Mouse (Mus musculus): ENCODE measurements around the gene Zwilch. TPM values are rescaled to one million over a fixed set of nuclear protein-coding genes. Genes with fewer than 3 reads are reported as not detected.
"Not testable (repeated sequence)": the region's sequence is repeated elsewhere in the genome, so short reads cannot be mapped to it uniquely, and the experiment has no call there.

The Zwilch gene
- total RNA-seq, 2 experiments from 2014 or later = 5.9 to 12.8 TPM

GRCm38 (mm10) chr9:64178974-64179646 lies 6.2 kb upstream of the Zwilch start, which contains the start of gene Snapc5:
Gene Snapc5 (plus strand): TSS chr9:64179274.
- peak; percentile 92 for DNase-seq

- DNase-seq = no peak
These were observed 5.7 kb upstream of the Zwilch start for GRCm38 (mm10) chr9:64178610-64178973.

DNA sequence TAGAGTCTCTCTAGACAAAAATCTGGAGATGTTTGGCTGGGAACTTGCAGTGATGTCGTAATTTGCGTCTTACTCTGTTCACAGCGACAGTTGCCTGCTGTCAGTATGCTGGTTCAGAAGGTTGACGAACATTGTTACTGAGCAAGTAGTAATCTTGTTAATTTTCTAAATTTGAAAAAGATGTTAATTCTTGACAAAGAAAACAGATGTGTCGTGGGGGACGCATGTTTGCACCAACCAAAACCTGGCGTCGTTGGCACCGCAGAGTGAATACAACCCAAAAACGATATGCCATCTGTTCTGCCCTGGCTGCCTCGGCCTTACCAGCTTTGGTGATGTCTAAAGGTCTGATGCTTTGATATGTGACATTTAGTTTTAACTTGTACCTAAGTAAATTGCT lies 2.5 kb upstream of the Zwilch start:
- DNase-seq = no peak

DNA sequence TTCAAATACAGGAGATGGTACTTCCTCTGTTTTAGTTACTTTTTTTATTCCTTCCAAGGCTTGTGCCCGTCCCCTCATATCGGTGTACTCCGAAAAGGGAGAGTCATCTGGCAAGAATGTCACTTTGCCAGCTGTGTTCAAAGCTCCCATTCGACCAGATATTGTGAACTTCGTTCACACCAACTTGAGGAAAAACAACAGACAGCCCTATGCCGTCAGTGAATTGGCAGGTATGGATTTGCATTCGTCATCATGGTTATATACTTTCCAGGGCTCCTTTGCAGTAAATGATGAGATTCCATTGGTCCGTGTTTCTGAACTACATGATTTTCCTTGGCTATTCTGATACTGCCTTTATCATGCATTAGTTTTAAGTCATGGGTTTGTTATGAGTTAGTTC lies 1.9 kb upstream of the Zwilch start:
- no peak for DNase-seq

DNA sequence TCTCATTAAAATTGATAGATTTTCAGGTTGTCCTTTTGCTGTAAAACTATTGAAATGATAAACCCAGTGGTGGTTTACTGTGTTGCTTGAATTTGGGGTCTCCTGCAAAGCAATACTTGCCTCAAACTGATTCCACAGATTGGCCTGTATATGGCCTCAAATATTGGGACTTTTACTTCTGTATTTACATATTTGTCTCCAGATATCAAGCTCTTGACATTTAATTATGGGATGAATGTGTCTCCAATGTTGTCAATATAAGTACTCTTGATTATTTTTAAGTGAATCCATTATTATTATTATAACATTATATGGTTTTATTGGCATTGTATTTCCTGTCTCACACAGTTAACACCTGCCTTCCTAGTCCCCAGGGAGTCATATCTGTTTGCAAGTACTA lies 1.4 kb upstream of the Zwilch start:
- no peak for DNase-seq

DNA sequence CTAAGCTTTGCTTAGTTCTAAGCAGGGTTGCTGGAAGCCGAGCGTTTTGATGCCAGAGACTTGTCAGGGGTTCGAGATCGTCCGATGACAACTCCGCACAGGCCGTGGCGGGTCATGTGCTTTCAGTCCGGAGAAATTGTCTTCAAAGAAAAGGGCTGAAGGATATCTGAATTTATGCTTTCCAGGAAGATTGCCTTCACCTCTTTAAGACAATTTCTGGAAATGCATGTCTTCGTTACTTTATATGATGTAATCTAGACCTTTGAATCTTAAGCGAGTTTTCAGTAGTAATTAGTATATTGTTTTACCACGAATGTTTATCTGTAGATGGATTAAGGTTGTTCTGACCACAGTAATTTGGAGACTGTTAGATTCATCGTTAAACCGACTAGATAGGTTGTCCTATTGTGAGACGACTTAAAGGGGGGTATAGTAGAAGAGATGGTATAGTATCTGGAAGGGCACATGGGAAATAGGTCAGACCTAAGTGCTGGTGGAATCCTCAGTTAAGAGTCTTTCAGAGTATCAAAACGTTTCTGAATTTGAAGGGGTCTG lies 839 bp upstream of the Zwilch start:
- no peak for DNase-seq

- DNase-seq = no peak
These were observed 624 bp downstream of the Zwilch start for GRCm38 (mm10) chr9:64172145-64172815.

DNA sequence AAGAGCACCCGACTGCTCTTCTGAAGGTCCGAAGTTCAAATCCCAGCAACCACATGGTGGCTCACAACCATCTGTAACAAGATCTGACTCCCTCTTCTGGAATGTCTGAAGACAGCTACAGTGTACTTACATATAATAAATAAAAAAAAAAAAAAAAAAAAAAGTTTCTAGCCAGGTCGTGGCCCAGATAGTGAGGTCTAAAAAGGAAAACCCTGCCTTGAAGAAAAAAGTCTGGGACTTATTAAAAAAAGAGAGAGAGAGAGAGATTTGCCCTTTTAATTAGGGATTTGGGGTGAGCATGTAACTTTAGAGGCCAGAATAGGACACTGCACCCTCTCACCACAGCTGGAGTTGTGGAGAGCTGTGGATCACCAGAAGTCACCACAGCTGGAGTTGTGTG lies 2.9 kb downstream of the Zwilch start:
- DNase-seq = not testable (repeated sequence)

DNA sequence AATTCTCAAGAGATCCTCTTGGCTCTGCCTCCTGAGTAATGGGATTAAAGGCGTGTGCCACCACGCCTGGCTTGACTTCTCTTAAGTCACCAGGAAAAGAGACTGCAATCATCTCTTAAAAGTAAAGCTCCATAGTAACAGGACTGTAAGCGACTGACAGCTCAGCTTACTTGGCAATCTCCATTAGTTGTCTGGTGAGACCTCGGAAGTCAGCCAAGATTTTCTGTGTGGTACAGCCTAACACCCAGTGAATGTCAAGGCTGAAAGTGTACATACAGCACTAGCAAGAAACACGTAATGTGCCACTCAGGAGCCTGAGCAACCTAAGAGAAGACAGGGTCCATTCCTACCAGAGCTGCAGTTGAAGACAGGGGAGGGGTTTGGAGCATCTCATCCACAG lies 12.4 kb downstream of the Zwilch start:
- peak; percentile 56 for DNase-seq

DNA sequence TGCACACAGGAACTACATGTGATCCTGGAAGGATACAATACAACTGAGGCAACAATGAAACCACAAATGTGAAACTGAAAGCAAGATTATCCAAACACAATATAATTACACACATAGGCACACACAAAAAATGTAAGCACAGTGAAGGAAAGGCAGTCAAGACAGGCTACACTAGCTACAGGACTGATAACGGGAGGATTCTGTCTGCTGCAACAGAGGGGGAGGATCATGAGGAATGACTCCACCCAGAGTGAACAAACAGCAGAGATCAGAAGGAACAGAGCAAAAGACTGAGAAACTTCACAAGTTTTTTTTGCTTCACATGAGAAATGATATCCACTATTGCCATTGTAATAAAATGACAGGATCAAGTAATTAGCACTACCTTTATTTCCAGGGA lies 16.3 kb downstream of the Zwilch start:
- DNase-seq = no peak

DNA sequence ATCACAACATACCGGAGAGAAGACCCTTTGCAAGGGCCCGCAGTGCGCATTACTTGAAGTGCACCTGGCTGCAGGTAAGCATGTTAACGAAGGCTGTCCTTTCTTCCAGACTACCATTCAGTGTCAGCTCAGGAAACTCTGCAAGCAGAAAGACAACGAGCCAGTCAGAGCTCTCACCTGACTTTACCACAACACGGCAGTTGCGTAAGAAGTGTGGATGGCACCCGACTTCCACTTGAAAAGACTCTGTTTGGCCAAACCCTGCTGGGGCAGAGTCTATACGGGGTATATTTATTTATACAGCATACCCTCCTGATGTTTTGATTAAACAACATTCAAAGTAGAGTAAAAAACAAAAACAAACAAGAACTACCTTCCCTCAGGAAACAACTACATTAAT lies 33.0 kb downstream of the Zwilch start:
- no peak for DNase-seq

DNA sequence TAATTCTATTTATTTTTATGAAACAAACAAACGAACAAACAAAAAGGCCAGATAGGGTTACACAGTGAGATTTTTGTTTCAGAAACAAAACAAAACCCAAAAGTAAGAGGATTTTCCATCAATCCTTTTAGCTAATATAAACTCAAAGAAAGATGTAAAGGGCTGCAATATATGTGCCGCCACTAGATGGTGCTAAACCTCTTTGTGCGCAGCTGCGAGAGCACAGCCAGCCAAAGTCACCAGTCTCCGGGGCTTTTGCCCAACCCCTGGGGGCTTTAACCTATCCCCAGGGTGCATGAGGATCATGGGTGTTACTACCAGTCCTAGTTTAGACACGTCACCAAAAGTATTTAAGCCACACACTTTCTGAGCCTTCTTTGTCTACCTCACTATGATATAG lies 34.0 kb downstream of the Zwilch start:
- DNase-seq = peak; percentile 66

DNA sequence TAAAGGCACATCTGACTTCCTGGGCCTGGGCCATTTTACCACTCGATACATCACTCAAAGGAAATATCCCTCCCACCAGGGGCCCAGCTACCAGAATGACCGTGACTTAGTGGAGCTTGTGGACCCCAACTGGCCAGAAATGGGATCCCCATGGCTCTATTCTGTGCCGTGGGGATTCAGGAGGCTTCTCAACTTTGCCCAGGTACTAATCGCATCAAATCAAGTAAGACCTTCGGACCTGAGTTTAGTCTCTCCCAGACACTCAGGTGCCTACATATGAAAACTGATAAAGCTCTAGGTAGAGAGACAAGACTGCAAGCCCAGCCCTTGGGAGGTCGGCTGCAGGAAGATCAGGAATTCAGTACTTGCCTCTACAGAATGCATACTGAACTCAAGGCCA lies 41.3 kb downstream of the Zwilch start:
- no peak for DNase-seq

DNA sequence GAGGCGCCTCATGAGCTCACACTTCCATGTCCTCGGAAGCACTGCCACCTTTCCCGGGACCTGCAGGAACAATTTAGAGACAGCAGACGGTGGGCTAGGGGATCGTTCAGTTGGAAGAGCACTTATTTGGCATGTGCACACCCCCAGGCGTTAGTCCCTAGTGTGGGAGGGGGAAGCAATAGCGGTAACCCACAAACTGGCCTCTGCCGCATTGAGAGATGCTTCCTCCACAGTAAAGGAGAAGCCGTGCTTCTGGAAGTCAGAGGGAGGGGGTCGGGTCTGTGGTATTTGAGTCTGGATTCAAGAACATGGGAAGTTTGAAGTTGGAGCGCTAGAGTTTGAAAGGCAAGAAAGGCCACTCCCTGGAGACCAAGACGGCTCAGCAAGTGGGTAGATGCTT lies 46.8 kb downstream of the Zwilch start:
- no peak for DNase-seq

- DNase-seq = no peak
These were observed 47.6 kb downstream of the Zwilch start for GRCm38 (mm10) chr9:64125307-64125706.

GRCm38 (mm10) chr9:64124846-64125245 lies 48.1 kb downstream of the Zwilch start:
- not testable (repeated sequence) for DNase-seq

DNA sequence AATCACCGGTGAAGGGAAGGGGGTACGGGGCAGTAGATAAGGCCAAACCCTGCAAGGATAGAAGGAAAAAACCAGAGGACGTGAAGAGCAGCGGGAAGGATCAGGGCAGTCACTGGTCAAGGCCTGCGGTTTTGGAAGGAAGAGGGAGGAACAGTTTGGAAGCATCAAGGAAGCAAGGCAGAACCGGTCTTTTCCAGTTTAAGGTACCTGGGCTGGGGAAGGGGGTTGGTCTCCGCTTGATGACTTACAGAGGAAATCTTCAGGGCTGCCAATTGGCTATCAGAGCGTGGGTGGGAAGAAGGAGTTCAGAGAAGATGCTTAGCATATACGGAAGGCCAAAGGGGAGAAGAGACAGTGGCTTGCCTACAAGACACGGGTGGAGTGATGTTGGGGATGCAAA lies 50.3 kb downstream of the Zwilch start:
- no peak for DNase-seq

DNA sequence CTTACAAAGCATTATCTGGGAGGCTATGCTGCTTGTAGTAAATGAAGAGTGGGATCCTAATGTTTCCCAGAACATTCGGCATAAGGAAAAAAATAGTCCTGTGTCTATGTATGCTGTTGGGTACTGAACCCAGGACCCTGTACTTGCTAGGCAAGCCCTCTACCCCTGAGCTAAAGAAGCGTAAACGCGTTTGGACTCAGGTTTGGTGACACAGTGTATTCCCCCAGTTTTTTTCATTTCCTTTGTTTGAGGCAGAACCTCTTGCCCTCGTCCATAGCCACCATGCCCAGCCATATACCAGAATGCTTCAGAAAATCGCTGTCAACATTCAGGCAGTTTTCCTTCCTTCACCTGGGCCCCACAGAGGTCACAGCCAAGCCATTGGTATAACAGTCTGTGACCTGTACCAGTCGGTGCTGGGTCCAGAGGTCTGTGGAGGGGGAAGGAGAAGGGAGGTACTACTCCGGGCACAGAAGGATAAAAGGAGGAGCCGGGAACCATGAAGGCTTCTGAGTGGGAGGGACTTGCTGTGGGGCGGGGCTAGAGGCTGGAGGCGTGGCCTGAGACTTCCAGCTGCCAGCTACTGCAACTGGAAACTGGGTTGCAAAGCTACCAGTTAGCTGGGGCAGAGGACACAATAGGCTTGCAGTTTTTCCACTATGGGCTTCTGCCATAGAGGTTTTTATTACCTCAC lies 52.2 kb downstream of the Zwilch start:
- DNase-seq = peak; percentile 71

DNA sequence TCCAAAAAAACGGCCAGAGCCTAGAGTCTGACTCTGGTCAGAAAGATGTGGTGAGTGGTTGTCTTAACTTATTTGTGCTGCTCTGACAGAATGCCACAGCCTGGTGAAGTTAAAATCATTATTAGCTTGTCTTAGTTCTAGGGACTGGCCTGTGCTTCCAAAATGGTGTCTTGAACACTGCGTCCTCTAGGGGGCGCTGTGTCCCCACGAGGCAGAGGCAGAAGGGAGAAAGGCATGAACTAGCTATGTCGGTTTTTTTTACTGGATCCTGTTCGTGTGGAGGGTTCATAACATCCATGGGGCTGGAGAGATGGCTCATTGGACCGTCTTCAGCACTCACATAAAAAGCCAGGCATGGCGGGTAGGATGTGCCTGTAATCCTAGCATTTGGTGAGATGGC lies 53.0 kb downstream of the Zwilch start:
- peak; percentile 82 for DNase-seq

GRCm38 (mm10) chr9:64116876-64117275 lies 56.0 kb downstream of the Zwilch start, which contains the start of gene Lctl:
Gene Lctl (plus strand): TSS chr9:64117147.
- peak; percentile 85 for DNase-seq

DNA sequence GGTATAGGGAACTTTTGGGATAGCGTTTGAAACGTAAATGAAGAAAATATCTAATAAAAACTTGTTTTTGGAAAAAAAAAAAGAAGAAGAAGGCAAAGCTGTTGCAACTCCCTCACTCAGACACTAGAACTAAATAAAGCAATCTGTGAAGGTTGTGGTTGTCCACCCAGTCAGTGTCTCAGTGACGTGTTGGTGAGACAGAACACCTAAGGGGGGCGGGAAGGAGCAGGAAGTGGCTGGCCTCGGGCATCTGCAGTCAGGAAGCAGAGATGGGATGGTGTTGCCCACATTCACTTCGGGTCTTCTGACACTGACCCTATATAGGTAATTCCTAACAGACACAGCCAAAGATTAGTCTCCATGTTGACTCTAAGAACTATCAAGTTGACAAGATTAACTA lies 57.1 kb downstream of the Zwilch start:
- no peak for DNase-seq

- no peak for DNase-seq
These were observed 58.3 kb downstream of the Zwilch start for GRCm38 (mm10) chr9:64114646-64115045.

GRCm38 (mm10) chr9:64110502-64110901 lies 62.4 kb downstream of the Zwilch start:
- no peak for DNase-seq

Data from adrenal gland, postnatal 10 days (tissue).